Mouse (Mus musculus) megakaryocyte, adult 5-6 weeks (primary cell): ENCODE data around the gene Slc35f6. TPM values are rescaled to one million over a fixed set of nuclear protein-coding genes. Genes with fewer than 3 reads are reported as not detected.
"Not testable (repeated sequence)": the region's sequence is repeated elsewhere in the genome, so short reads cannot be mapped to it uniquely, and the experiment has no call there.

Experiments
- ATAC-seq: 2 replicates; pipeline ENCODE4 v1.8.0; 2016; ENCODE audit warnings: mild to moderate bottlenecking, inconsistent platforms; ENCODE audit not compliant: poor library complexity, severe bottlenecking
- total RNA-seq, 2 experiments: library from RNA; stranded (forward) in 1 of 2; stranded (reverse) in 1 of 2; fragments of 153-499, 151-499 nt in 1 of 2; fragments of 221-1000, 200-1000 nt in 1 of 2; gene quantifications; 2 replicates each; pipeline versions ENCODE4 v1.2.3 to v1.2.4; 2015 to 2017

The Slc35f6 gene
- total RNA-seq, 2 experiments from 2014 or later: 21.5 to 23.9 TPM

DNA sequence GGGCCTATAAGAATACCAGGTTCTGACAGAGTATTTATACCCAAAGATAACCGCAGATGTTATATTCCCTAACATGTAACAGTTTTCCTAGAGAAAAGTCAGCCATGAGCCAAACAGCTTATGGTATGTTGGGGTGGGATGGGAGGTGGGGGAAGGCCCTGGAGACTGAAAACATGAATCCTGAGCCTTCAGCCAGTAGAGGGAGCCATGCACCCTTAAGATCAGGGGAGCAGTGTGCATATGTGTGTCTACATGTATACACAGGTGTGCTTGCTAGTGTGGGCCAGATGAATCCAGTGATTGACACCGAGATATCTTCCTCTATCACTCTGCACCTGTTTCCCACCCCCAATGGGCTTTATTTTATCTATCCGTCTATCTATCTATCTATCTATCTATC, 39.0 kb downstream of the Slc35f6 start:
- no peak for ATAC-seq

- no peak for ATAC-seq
Observed at GRCm38 (mm10) chr5:30700361-30701000, 52.7 kb downstream of the Slc35f6 start.

DNA sequence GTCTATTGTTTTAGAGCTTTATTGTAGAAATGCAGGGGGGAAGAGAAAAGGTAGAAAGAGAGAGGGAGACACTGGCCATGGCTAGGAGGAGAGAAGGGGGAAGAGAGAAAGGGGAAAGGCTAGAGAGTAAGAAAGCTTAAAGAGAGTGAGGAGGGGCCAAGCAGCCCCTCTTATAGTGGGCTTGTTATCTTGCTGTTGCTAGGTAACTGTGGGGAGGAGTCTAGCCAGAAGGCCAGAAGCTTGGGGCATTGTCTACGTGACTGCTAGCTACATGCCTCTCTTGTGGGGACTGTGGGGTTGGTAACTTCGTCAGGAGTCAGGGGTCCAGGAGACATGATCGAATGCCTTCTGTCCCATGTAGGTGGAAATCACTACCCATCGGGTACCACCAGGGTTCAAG, 53.6 kb downstream of the Slc35f6 start:
- not testable (repeated sequence) for ATAC-seq

DNA sequence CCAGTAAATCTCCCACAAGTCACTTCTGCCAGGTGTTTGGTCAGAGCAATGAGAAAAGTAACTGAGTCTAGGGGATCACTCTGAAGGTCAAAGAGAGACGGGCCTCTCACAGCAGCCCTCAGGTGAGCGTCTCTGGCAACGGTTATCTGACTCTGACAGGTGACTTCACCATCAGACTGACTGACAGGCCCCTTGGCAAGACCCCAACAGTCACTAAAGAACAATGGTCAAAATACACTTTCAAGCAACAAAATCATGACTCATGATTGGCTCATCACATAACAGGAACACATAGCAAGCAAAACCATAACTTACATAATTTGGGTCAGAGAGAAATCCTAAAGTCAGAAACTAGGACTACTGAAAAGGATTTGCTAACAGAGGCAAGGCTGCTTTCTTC, 54.1 kb downstream of the Slc35f6 start:
- no peak for ATAC-seq

Other genes with a start within 250 kb of the Slc35f6 start
- gene Otof, start 186.0 kb upstream of the Slc35f6 start, total RNA-seq (2015): 0.68 and 0.74 TPM in 2 replicates
- 0.65 and 0.77 TPM in 2 replicates for gene Otof, start 186.0 kb upstream of the Slc35f6 start, total RNA-seq (2017)
- gene 1700001C02Rik, start 181.9 kb upstream of the Slc35f6 start, total RNA-seq (2015): not detected in 2 replicates
- gene 1700001C02Rik, start 181.9 kb upstream of the Slc35f6 start, total RNA-seq (2017): not detected in 2 replicates
- gene Cib4, start 102.1 kb upstream of the Slc35f6 start, total RNA-seq (2015): not detected in 2 replicates
- not detected in 2 replicates for gene Cib4, start 102.1 kb upstream of the Slc35f6 start, total RNA-seq (2017)
- gene Kcnk3, start 59.8 kb upstream of the Slc35f6 start, total RNA-seq (2015): not detected in 2 replicates
- gene Kcnk3, start 59.8 kb upstream of the Slc35f6 start, total RNA-seq (2017): not detected in 2 replicates
- gene Cenpa, start 18.8 kb downstream of the Slc35f6 start, total RNA-seq (2015): 190 and 250 TPM in 2 replicates
- gene Cenpa, start 18.8 kb downstream of the Slc35f6 start, total RNA-seq (2017): 124 and 127 TPM in 2 replicates
- gene Dpysl5, start 63.6 kb downstream of the Slc35f6 start, total RNA-seq (2015): not detected in 2 replicates
- gene Dpysl5, start 63.6 kb downstream of the Slc35f6 start, total RNA-seq (2017): 0.41 TPM in 1 of 2 replicates, not detected in the other
- gene Mapre3, start 166.7 kb downstream of the Slc35f6 start, total RNA-seq (2015): 0.25 and 0.98 TPM in 2 replicates
- gene Mapre3, start 166.7 kb downstream of the Slc35f6 start, total RNA-seq (2017): 0.26 and 0.41 TPM in 2 replicates
- gene Tmem214, start 220.1 kb downstream of the Slc35f6 start, total RNA-seq (2015): 11.9 and 20.2 TPM in 2 replicates
- 14.0 and 16.9 TPM in 2 replicates for gene Tmem214, start 220.1 kb downstream of the Slc35f6 start, total RNA-seq (2017)
- 5.7 and 7.1 TPM in 2 replicates for gene Agbl5, start 240.8 kb downstream of the Slc35f6 start, total RNA-seq (2015)
- gene Agbl5, start 240.8 kb downstream of the Slc35f6 start, total RNA-seq (2017): 3.6 and 3.9 TPM in 2 replicates